Mouse (Mus musculus) ES-Bruce4 (cell line): ENCODE results near the gene Cnot1. TPM values are rescaled to one million over a fixed set of nuclear protein-coding genes. Genes with fewer than 3 reads are reported as not detected.
A peak's percentile ranks its signal among the peaks of the same experiment; 100 is the strongest.

Experiments
- H3K27ac ChIP-seq: 2 replicates; pipeline ENCODE4 v1.5.1; 2012; ENCODE audit warnings: low read length, inconsistent platforms; ENCODE audit not compliant: insufficient read depth
- H3K27me3 ChIP-seq: 2 replicates; pipeline ENCODE4 v1.6.1; 2012; ENCODE audit warnings: mild to moderate bottlenecking, low read length, inconsistent platforms; ENCODE audit not compliant: control insufficient read depth, poor library complexity, insufficient read depth, severe bottlenecking
- H3K36me3 ChIP-seq: 2 replicates; pipeline ENCODE4 v1.6.1; 2012; ENCODE audit warnings: inconsistent platforms, mild to moderate bottlenecking, low read length, moderate library complexity; ENCODE audit not compliant: control insufficient read depth, poor library complexity, insufficient read depth, severe bottlenecking
- H3K4me1 ChIP-seq: one replicate; pipeline ENCODE4 v1.8.1; 2011; ENCODE audit warnings: low read length; ENCODE audit not compliant: control insufficient read depth, insufficient read depth
- H3K4me3 ChIP-seq: 2 replicates; pipeline ENCODE4 v1.5.1; 2011; ENCODE audit warnings: low read depth, mild to moderate bottlenecking, low read length
- H3K9ac ChIP-seq: 2 replicates; pipeline ENCODE4 v1.6.1; 2012; ENCODE audit warnings: low read depth, mild to moderate bottlenecking, inconsistent platforms; ENCODE audit not compliant: poor library complexity, severe bottlenecking
- H3K9me3 ChIP-seq: replicated peaks from 2 replicates; pipeline ENCODE4 v1.6.1; 2012; ENCODE audit warnings: mild to moderate bottlenecking, low read length, inconsistent platforms; ENCODE audit not compliant: control insufficient read depth, poor library complexity, insufficient read depth, severe bottlenecking
- CTCF ChIP-seq: IDR thresholded peaks from one replicate; pipeline ENCODE4 v1.8.1; 2011; ENCODE audit warnings: low read depth, low read length
- EP300 ChIP-seq: IDR thresholded peaks from 2 replicates; pipeline ENCODE4 v1.6.1; 2011; ENCODE audit warnings: low read depth, low read length; ENCODE audit not compliant: insufficient read depth
- POLR2A ChIP-seq: IDR thresholded peaks from one replicate; pipeline ENCODE4 v1.8.1; 2011; ENCODE audit warnings: low read length; ENCODE audit not compliant: insufficient read depth
- polyA plus RNA-seq: library from polyadenylated mRNA; stranded (reverse); fragments of >200 nt; gene quantifications from 2 replicates; pipeline ENCODE4 v1.2.4, GENCODE M21; 2011; ENCODE audit warnings: low read depth; ENCODE audit not compliant: missing spikeins, insufficient read depth, insufficient read length

The Cnot1 gene
- polyA plus RNA-seq, 1 experiment = 465 TPM

DNA sequence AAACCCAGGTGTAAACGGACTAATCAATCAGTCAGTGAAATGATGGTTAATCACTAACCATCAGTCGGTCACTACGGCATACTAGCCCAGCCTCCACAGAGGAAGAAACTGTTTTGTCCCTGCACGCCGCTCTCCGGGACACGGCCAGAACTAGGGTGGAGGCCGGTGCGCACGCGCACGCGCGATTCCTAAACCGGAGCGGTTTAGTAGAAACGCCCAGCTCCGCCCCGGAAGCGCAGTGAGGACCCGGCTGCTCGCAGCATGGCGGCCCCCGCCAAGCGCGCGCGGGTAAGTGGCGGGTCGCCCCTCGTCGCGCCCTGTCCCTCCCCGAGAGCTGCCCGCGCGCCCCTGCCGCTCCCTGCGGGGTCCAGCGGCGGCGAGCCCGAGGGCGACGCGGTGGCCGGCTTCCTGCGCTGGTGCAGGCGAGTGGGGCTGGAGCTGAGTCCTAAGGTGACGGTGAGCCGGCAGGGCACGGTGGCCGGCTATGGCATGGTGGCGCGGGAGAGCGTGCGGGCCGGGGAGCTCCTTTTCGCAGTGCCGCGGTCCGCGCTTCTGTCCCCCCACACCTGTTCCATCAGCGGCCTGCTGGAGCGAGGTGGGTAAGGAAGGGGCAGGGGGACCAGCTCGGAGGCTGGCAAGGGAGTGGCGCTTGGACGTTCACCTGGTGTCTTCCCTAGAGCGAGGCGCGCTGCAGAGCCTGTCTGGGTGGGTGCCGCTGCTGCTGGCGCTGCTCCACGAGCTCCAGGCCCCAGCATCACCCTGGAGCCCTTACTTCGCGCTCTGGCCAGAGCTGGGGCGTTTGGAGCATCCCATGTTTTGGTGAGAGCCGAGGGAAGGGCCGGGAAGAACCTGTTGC, 91.4 kb downstream of the Cnot1 start, which contains the start of gene Setd6:
Gene Setd6, plus strand, starts transcription at position 206 of the 856 bp plus-strand sequence.
- H3K4me1 ChIP-seq = peaks cover 3% of the 10 kb centered on the region
- H3K4me3 ChIP-seq = peak within 1 kb of the TSS; percentile 94
- no peak for TF ChIP-seq CTCF
- peak; percentile 89 for TF ChIP-seq POLR2A
- peak; percentile 50; the same call in 1 of the 2 replicates for TF ChIP-seq EP300
- H3K9ac ChIP-seq = peak within 1 kb of the TSS; percentile 95
- no peaks in the 10 kb centered on the region for H3K27me3 ChIP-seq
- peak within 1 kb of the TSS; percentile 77 for H3K27ac ChIP-seq
- peaks cover 38% of the 10 kb centered on the region for H3K36me3 ChIP-seq
- H3K9me3 ChIP-seq = no peaks in the 10 kb centered on the region

- H3K9me3 ChIP-seq = no peaks in the 10 kb centered on the region
- no peaks in the 10 kb centered on the region for H3K27me3 ChIP-seq
- H3K4me1 ChIP-seq = peaks cover 3% of the 10 kb centered on the region
- peak overlapping the region; percentile 95 for H3K9ac ChIP-seq
- H3K4me3 ChIP-seq = no peak overlapping the region; the same call in 1 of the 2 replicates
- peaks cover 30% of the 10 kb centered on the region for H3K36me3 ChIP-seq
- peak overlapping the region; percentile 77 for H3K27ac ChIP-seq
- no peak for TF ChIP-seq POLR2A
- TF ChIP-seq EP300 = no peak
- no peak for TF ChIP-seq CTCF
Measured at GRCm38 (mm10) chr8:95714837-95715413, 92.3 kb downstream of the Cnot1 start.

DNA sequence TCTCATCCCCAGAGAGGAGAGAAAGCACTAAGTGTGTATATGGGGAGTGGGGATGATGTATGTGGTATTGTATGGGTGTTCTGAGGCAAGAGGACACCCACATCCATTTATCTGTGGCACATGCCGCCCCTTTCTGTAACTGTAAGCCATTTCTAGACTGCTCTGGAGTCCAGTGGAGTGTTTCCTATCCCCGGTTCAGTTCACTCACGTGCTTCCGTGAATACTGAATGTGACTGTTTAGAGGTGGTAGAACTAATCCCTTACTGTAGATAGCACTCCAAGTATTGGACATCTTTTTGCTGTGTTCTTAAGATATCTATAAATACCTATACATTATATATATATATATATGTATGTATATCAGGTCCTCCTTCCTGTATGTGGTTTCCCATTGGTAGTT, 92.9 kb downstream of the Cnot1 start:
- Histone ChIP-seq H3K4me1 (peaks cover 3% of the 10 kb centered on the region), H3K4me3 (no peak overlapping the region), H3K27me3 (no peaks in the 10 kb centered on the region), H3K9ac (no peak overlapping the region), H3K9me3 (no peaks in the 10 kb centered on the region), H3K36me3 (peaks cover 25% of the 10 kb centered on the region), H3K27ac (no peak overlapping the region)
- no peak for TF ChIP-seq EP300
- no peak for TF ChIP-seq CTCF
- TF ChIP-seq POLR2A = no peak

- peak; percentile 89 for TF ChIP-seq CTCF
- no peak for TF ChIP-seq POLR2A
- no peaks in the 10 kb centered on the region for H3K27me3 ChIP-seq
- H3K27ac ChIP-seq = no peak overlapping the region
- peak overlapping the region; percentile 14 for H3K4me3 ChIP-seq
- H3K9me3 ChIP-seq = no peaks in the 10 kb centered on the region
- H3K36me3 ChIP-seq = peaks cover 14% of the 10 kb centered on the region
- no peak overlapping the region for H3K9ac ChIP-seq
- peaks cover 6% of the 10 kb centered on the region for H3K4me1 ChIP-seq
Measured at GRCm38 (mm10) chr8:95713100-95714010, 93.9 kb downstream of the Cnot1 start.

DNA sequence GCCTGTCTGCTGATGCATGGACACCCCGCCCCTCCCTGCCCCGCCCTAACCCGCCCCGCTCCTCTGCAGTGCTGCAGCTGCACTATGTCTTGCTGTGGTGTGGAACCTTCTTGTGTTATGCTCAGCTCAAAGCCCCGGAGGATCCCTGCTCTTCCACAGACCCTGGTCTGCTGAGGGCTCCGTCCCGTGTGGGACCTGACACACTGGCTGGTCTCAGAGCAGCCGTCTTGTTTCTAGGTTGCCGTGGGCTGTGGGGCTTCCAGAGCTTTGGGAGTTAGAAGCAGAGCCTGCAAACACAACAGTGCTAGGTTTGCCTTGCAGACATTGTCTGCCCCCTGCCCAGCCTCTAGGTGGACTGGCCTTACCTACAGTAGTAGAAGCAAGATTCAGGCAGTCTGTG, 94.9 kb downstream of the Cnot1 start:
- no peaks in the 10 kb centered on the region for H3K9me3 ChIP-seq
- H3K4me1 ChIP-seq = peaks cover 6% of the 10 kb centered on the region
- peaks cover 6% of the 10 kb centered on the region for H3K36me3 ChIP-seq
- H3K4me3 ChIP-seq = no peak overlapping the region
- TF ChIP-seq CTCF (no peak), POLR2A (no peak), EP300 (no peak)
- H3K27ac ChIP-seq = no peak overlapping the region
- H3K9ac ChIP-seq = no peak overlapping the region
- H3K27me3 ChIP-seq = no peaks in the 10 kb centered on the region
